Mouse (Mus musculus) C2C12 (cell line): Measurements from ENCODE around the gene Trpm5.

Experiments used
- CTCF ChIP-seq: IDR thresholded peaks from one replicate; pipeline ENCODE4 v1.5.1; 2011; ENCODE audit not compliant: control insufficient read depth, insufficient read depth, insufficient read length
- USF1 ChIP-seq: IDR thresholded peaks from one replicate; pipeline ENCODE4 v1.6.1; 2011; ENCODE audit warnings: low read depth, mild to moderate bottlenecking, control low read depth, moderate library complexity

GRCm38 (mm10) chr7:143142680-143143079 is 48.2 kb upstream of the Trpm5 start:
- TF ChIP-seq CTCF (no peak), USF1 (no peak)
